Mouse (Mus musculus) telencephalon, adult 2 months (tissue): ENCODE measurements at regions not wholly inside any gene's neighbourhood (a gene's known extent, or its start where the extent isn't known, plus 50 kb on each side); places are given as distances from the start of the nearest gene placed in this dataset.

Source experiments
- DNase-seq: peaks from one replicate; pipeline ENCODE4 v3.0.0-alpha.2; 2011; ENCODE audit warnings: low read depth, low spot score

DNA sequence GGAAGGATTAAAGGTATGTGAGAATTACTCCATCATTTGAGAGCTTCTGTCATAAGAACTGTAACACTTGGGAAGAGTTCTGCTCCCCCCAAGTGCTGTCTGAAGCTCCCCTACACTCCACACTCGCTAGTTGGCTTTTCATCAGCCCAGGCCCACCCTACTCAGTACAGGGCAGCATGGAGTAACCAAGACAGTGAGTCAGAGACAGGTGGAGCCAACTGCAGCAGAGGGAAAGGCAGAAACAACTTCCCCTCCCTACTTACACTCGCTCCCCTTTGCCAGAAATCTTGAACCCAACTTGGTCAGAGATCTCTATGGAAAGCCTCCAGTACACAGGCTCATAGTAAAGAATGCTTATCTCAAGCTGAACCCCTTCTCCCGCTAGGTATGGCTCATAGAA is 2046.5 kb downstream of the Grik2 start:
- no peak for DNase-seq

DNA sequence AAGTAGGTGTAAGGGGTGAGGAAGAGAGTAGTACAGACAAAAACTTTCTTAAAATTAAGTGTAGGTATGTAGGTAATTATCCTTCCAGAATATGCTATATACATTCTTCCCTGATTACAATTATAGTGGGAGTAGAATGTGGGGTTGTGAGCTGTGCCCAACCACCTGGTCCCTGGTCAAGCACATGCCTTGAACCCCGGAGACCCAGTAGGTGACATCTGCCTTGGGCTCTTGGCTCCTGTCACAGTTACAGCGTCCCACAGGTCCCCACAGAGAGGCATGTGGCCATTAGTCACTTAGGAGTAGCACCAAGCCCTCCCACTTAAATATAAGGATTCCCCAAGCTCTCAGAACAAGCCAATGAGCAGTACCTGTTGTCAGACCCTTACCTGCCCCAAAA is 2046.9 kb downstream of the Grik2 start:
- DNase-seq, result no peak

- DNase-seq, result peak; percentile 29
Measured at GRCm38 (mm10) chr10:47708780-47709179, 2079.8 kb downstream of the Grik2 start.
